Mouse (Mus musculus) heart, postnatal 0 days (tissue): Measurements from ENCODE around the gene Yars. TPM values are rescaled to one million over a fixed set of nuclear protein-coding genes. Genes with fewer than 3 reads are reported as not detected.

Source experiments
- ATAC-seq: fragments of 200-750 bp; cut with Nextera tagmentation; 2 replicates; pipeline ENCODE4 v1.8.0; 2017; ENCODE audit warnings: low read depth, moderate number of reproducible peaks, moderate library complexity; ENCODE audit not compliant: insufficient read depth
- DNase-seq: peaks from one replicate; pipeline ENCODE4 v3.0.0-alpha.2; 2016; ENCODE audit warnings: low spot score
- H3K27ac ChIP-seq: fragments of 300-500 bp; sonication (generic); 2 replicates; pipeline ENCODE4 v1.5.1; 2014; ENCODE audit warnings: low read depth, mild to moderate bottlenecking
- H3K27me3 ChIP-seq: fragments of 300-500 bp; sonication (generic); 2 replicates; pipeline ENCODE4 v1.6.1; 2014; ENCODE audit warnings: low read length, mixed read lengths; ENCODE audit not compliant: control insufficient read depth, insufficient read depth
- H3K36me3 ChIP-seq: fragments of 300-500 bp; sonication (generic); replicated peaks from 2 replicates; pipeline ENCODE4 v1.6.1; 2014; ENCODE audit warnings: low read length, mixed read lengths; ENCODE audit not compliant: control insufficient read depth, insufficient read depth
- H3K4me1 ChIP-seq: fragments of 300-500 bp; sonication (generic); 2 replicates; pipeline ENCODE4 v1.6.1; 2014; ENCODE audit warnings: antibody characterized with exemption; ENCODE audit not compliant: control insufficient read depth, insufficient read depth
- H3K4me2 ChIP-seq: fragments of 300-500 bp; sonication (generic); 2 replicates; pipeline ENCODE4 v1.6.1; 2014; ENCODE audit warnings: low read depth, mild to moderate bottlenecking, low read length, moderate library complexity
- H3K4me3 ChIP-seq: fragments of 300-500 bp; sonication (generic); 2 replicates; pipeline ENCODE4 v1.5.1; 2014; ENCODE audit warnings: low read depth, low read length
- H3K9ac ChIP-seq: fragments of 300-500 bp; sonication (generic); replicated peaks from 2 replicates; pipeline ENCODE4 v1.6.1; 2014; ENCODE audit warnings: low read depth, low read length, mixed read lengths
- H3K9me3 ChIP-seq: fragments of 300-500 bp; sonication (generic); replicated peaks from 2 replicates; pipeline ENCODE4 v1.6.1; 2016; ENCODE audit warnings: low read length; ENCODE audit not compliant: control insufficient read depth
- CTCF ChIP-seq: IDR thresholded peaks from 2 replicates; pipeline ENCODE4 v1.5.1; 2016; ENCODE audit warnings: antibody characterized with exemption, control low read depth, low read depth
- EP300 ChIP-seq: IDR thresholded peaks from 2 replicates; pipeline ENCODE4 v1.6.1; 2016; ENCODE audit warnings: antibody characterized with exemption, low read depth
- WGBS: fragments of 180-500 bp; shearing (Covaris S2); extraction: QIAGEN DNeasy Blood & Tissue Kit; methylation state at CpG from one replicate; pipeline ENCODE4 v1.1.7; 2014; 5-methylcytosine and 5-hydroxymethylcytosine counted together
- polyA plus RNA-seq: library from polyadenylated mRNA; unstranded; fragments of >200 nt; fragmentation: Nextera tagmentation; extraction: Ambion mirVana; gene quantifications from 2 replicates; pipeline ENCODE4 v1.2.1, GENCODE M21; 2015
- total RNA-seq: library from RNA; depleted of rRNA; stranded (reverse); fragments of >200 nt; gene quantifications from 2 replicates; pipeline ENCODE4 v1.2.3, GENCODE M21; 2014; ENCODE audit warnings: low replicate concordance; rRNA removed

Gene Yars
- 24.7 and 27.3 TPM in 2 replicates for total RNA-seq
- 30.8 and 31.5 TPM in 2 replicates for polyA plus RNA-seq

DNA sequence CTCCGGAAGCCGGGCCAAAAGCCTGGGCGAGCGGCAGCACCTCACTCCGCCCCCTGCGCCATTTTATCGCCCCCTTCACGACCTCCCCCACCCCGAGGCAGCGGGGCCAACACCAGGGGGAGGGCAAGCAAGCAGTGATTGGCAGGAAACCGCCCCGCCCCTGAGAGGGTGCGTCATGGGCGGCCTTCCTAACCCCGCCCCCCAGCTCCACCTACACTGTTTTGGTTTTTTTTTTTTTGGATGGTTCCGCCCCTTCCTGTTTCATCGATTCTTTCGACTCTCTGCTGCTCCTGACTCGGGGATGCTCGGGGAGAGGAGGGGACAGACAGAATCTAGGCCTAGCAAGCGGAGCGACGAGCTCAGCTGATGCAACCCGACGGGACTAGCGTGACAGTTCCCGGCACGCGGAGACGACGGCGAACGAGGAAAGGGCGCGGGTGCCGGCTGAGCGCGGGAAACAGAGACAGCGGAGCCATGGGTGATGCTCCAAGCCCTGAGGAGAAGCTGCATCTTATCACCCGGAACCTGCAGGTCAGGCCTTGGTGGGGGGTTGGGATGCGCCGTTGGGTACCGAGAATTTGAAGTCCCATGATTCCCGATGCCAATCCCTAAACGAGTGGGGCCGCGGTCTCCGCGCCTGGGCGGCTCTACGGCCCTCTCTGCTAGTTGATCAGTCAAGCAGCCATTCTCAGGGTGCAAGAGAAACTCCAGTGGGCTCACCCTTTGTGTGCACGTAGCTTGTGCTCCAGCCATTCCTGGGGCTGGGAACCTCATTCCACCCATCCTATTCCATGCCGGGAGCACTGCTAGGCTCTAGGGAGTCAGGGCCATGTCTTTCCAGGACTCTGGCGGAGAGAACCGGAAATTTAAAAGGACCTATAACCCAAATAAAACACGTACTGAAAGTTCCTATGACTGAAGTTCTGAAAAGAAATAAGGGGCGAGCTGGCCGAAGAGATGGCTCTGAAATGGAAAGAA, at the start of gene Yars, which contains the start of gene S100pbp:
TSS of gene Yars (plus strand) at position 219 of the 978 bp plus-strand sequence.
TSS of gene S100pbp (minus strand) at position 186 of the 978 bp plus-strand sequence.
- peak within 1 kb of the TSS; percentile 90 for H3K27ac ChIP-seq
- H3K4me1 ChIP-seq: peaks cover 17% of the 10 kb centered on the region
- no peaks in the 10 kb centered on the region; the same call in 1 of the 2 replicates for H3K36me3 ChIP-seq
- no peaks in the 10 kb centered on the region for H3K9me3 ChIP-seq
- TF ChIP-seq CTCF: peak; percentile 29
- peak; percentile 88 for TF ChIP-seq EP300
- DNase-seq (peak; percentile 97), ATAC-seq (peak; percentile 95)
- H3K9ac ChIP-seq: peak within 1 kb of the TSS; percentile 91
- peak within 1 kb of the TSS; percentile 89 for H3K4me2 ChIP-seq
- peak within 1 kb of the TSS; percentile 98 for H3K4me3 ChIP-seq
- WGBS: 1% methylated on average over 58 of the region's 58 CpGs
- no peaks in the 10 kb centered on the region for H3K27me3 ChIP-seq

GRCm38 (mm10) chr4:129140808-129141207, 48.8 kb upstream of the Yars start:
- Histone ChIP-seq H3K9me3 (no peaks in the 10 kb centered on the region), H3K4me2 (no peak overlapping the region), H3K27ac (peak overlapping the region; percentile 86), H3K9ac (no peak overlapping the region), H3K4me3 (no peak overlapping the region), H3K4me1 (peaks cover 36% of the 10 kb centered on the region), H3K36me3 (no peaks in the 10 kb centered on the region; the same call in none of the 2 replicates), H3K27me3 (peaks cover 8% of the 10 kb centered on the region)
- ATAC-seq: no peak
- 85% methylated on average over 4 of the region's 4 CpGs for WGBS
- DNase-seq: no peak
- TF ChIP-seq CTCF: no peak
- TF ChIP-seq EP300: no peak

- Histone ChIP-seq H3K4me3 (no peak overlapping the region), H3K4me2 (peak overlapping the region; percentile 1; the same call in 1 of the 2 replicates), H3K9me3 (no peaks in the 10 kb centered on the region), H3K27ac (peak overlapping the region; percentile 86), H3K36me3 (no peaks in the 10 kb centered on the region; the same call in none of the 2 replicates), H3K27me3 (peaks cover 4% of the 10 kb centered on the region; the same call in 1 of the 2 replicates), H3K9ac (0 out of 2 replicates have a peak overlapping the region, but pooled peaks have one; percentile 18), H3K4me1 (peaks cover 34% of the 10 kb centered on the region)
- ATAC-seq (peak; percentile 87), DNase-seq (peak; percentile 79)
- 38% methylated on average over 17 of the region's 17 CpGs for WGBS
- TF ChIP-seq EP300 (peak; percentile 81; the same call in 1 of the 2 replicates), CTCF (no peak)
Observed at GRCm38 (mm10) chr4:129141560-129142438, 47.8 kb upstream of the Yars start.

DNA sequence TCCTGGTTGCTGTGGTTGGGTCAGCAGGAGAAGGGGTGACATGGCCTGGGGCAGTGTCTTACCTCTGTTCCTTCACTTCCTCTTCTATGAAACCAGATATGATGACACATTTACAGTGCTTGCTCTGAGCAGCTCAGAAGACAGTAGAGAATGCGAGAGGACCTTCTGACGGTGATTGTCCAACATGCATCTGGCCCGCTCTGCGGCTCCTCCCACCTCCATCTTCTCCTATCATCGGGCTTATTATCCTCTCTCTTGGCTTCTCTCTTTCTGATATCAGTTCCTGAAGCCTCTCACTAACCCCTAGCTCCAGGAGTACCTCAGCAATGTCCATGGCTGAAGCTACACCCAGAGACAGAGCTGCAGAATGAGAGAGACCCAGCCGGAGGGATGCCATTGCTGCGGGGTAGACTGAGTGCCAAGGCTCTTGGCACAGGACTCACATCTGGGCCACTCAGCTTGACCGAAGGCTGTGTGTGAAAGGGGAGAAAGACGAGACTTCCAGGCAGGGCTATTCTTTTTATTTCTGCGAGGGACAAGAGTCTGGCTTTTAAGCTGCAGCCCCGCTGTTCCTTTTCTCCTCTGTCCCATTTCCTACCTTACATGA, 47.0 kb upstream of the Yars start:
- 72% methylated on average over 11 of the region's 11 CpGs for WGBS
- Histone ChIP-seq H3K36me3 (no peaks in the 10 kb centered on the region; the same call in none of the 2 replicates), H3K4me1 (peaks cover 34% of the 10 kb centered on the region), H3K4me2 (0 out of 2 replicates have a peak overlapping the region, but pooled peaks have one; percentile 1), H3K27ac (peak overlapping the region; percentile 86), H3K9ac (no peak overlapping the region), H3K4me3 (no peak overlapping the region), H3K9me3 (no peaks in the 10 kb centered on the region), H3K27me3 (peaks cover 2% of the 10 kb centered on the region; the same call in 1 of the 2 replicates)
- no peak for ATAC-seq
- no peak for DNase-seq
- no peak for TF ChIP-seq EP300
- no peak for TF ChIP-seq CTCF
